Mouse (Mus musculus) liver, embryonic 14.5 days (tissue): ENCODE results near the gene Igsf21.

Source experiments
- CTCF ChIP-seq: IDR thresholded peaks from 2 replicates; pipeline ENCODE4 v1.5.1; 2016; ENCODE audit warnings: antibody characterized with exemption, low read depth, control low read depth
- EP300 ChIP-seq: IDR thresholded peaks from 2 replicates; pipeline ENCODE4 v1.6.1; 2016; ENCODE audit warnings: antibody characterized with exemption, low read depth

GRCm38 (mm10) chr4:140069563-140070330 is 176.8 kb downstream of the Igsf21 start:
- TF ChIP-seq CTCF (no peak), EP300 (no peak)
